Mouse (Mus musculus) ES-E14 (cell line): ENCODE data around the gene Adgrf5.

Experiments
- CHD2 ChIP-seq: IDR thresholded peaks from 2 replicates; pipeline ENCODE4 v1.6.1; 2014; ENCODE audit warnings: mild to moderate bottlenecking, low read depth, low read length, inconsistent platforms
- HCFC1 ChIP-seq: IDR thresholded peaks from 2 replicates; pipeline ENCODE4 v1.6.1; 2012; ENCODE audit warnings: low read length, inconsistent platforms, borderline replicate concordance; ENCODE audit not compliant: insufficient read depth
- MAFK ChIP-seq: IDR thresholded peaks from 2 replicates; pipeline ENCODE4 v1.6.1; 2014; ENCODE audit warnings: mild to moderate bottlenecking, low read depth, low read length, inconsistent platforms; ENCODE audit not compliant: insufficient read depth
- ZC3H11A ChIP-seq: IDR thresholded peaks from 2 replicates; pipeline ENCODE4 v1.6.1; 2012; ENCODE audit warnings: low read depth, mild to moderate bottlenecking, inconsistent platforms, low read length, borderline replicate concordance
- ZNF384 ChIP-seq: IDR thresholded peaks from 2 replicates; pipeline ENCODE4 v1.6.1; 2012; ENCODE audit warnings: low read depth, low read length, inconsistent platforms

GRCm38 (mm10) chr17:43329216-43329615, 31.0 kb upstream of the Adgrf5 start:
- TF ChIP-seq MAFK (no peak), CHD2 (no peak), HCFC1 (no peak), ZC3H11A (no peak), ZNF384 (no peak)
